Mouse (Mus musculus) testis, adult 2 months (tissue): ENCODE data around the gene Rnf151.
"Not testable (repeated sequence)": the region's sequence is repeated elsewhere in the genome, so short reads cannot be mapped to it uniquely, and the experiment has no call there.

ENCODE experiments used
- CTCF ChIP-seq: fragments of 200-500 bp; IDR thresholded peaks from 2 replicates; pipeline ENCODE4 v1.5.1; 2012; ENCODE audit warnings: low read depth, mild to moderate bottlenecking, inconsistent platforms, low read length, moderate library complexity; ENCODE audit not compliant: control insufficient read depth, insufficient read depth, insufficient replicate concordance
- POLR2A ChIP-seq: fragments of 200-500 bp; IDR thresholded peaks from 2 replicates; pipeline ENCODE4 v1.6.1; 2012; ENCODE audit warnings: low read depth, mild to moderate bottlenecking, inconsistent platforms, low read length, moderate library complexity; ENCODE audit not compliant: control insufficient read depth

- not testable (repeated sequence) for TF ChIP-seq POLR2A, CTCF
These were observed 50.9 kb downstream of the Rnf151 start for GRCm38 (mm10) chr17:24667011-24667410.
